Mouse (Mus musculus) lung, postnatal 4 days (tissue): ENCODE data around the gene Acy3.
"Not testable (repeated sequence)": the region's sequence is repeated elsewhere in the genome, so short reads cannot be mapped to it uniquely, and the experiment has no call there.

Experiments used
- DNase-seq, 2 experiments: peaks; one replicate each; pipeline ENCODE4 v3.0.0; 2021

Gene Acy3

GRCm38 (mm10) chr19:4005091-4005490, 18.7 kb downstream of the Acy3 start:
- DNase-seq, result no peak

GRCm38 (mm10) chr19:4005971-4006370, 19.6 kb downstream of the Acy3 start:
- no peak for DNase-seq

- no peak for DNase-seq
Measured at GRCm38 (mm10) chr19:4011086-4011485, 24.7 kb downstream of the Acy3 start.

- DNase-seq, result peak; percentile 97 to 99
Measured at GRCm38 (mm10) chr19:4012432-4013022, 26.2 kb downstream of the Acy3 start, which contains the start of gene Ndufv1. Gene Ndufv1, minus strand, starts transcription at chr19:4012806.

GRCm38 (mm10) chr19:4013066-4013465, 26.7 kb downstream of the Acy3 start:
- DNase-seq, result no peak

- DNase-seq, result no peak
Measured at GRCm38 (mm10) chr19:4014802-4015201, 28.4 kb downstream of the Acy3 start.

- DNase-seq, result no peak
Measured at GRCm38 (mm10) chr19:4015635-4016034, 29.3 kb downstream of the Acy3 start.

GRCm38 (mm10) chr19:4017921-4018587, 31.7 kb downstream of the Acy3 start:
- no peak for DNase-seq

GRCm38 (mm10) chr19:4018743-4019583, 32.6 kb downstream of the Acy3 start:
- peak; percentile 81 to 89 for DNase-seq

- DNase-seq, result no peak
Measured at GRCm38 (mm10) chr19:4023185-4023584, 36.8 kb downstream of the Acy3 start.

- DNase-seq, result no peak
Measured at GRCm38 (mm10) chr19:4027576-4027975, 41.2 kb downstream of the Acy3 start.

GRCm38 (mm10) chr19:4032668-4033067, 46.3 kb downstream of the Acy3 start:
- no peak for DNase-seq

GRCm38 (mm10) chr19:4033298-4033697, 46.9 kb downstream of the Acy3 start:
- DNase-seq, result no peak

GRCm38 (mm10) chr19:4033742-4034141, 47.4 kb downstream of the Acy3 start:
- no peak for DNase-seq

- no peak for DNase-seq
Measured at GRCm38 (mm10) chr19:4036327-4037045, 50.1 kb downstream of the Acy3 start.

GRCm38 (mm10) chr19:4037154-4037787, 50.9 kb downstream of the Acy3 start:
- DNase-seq, result not testable (repeated sequence)

GRCm38 (mm10) chr19:4037788-4038232, 51.4 kb downstream of the Acy3 start, which contains the start of gene Gstp1:
Gene Gstp1, minus strand, starts transcription at chr19:4037985.
- DNase-seq, result peak; percentile 92 to 93
